Mouse (Mus musculus) ES-Bruce4 (cell line): ENCODE measurements at regions not wholly inside any gene's neighbourhood (a gene's known extent, or its start where the extent isn't known, plus 50 kb on each side); places are given as distances from the start of the nearest gene placed in this dataset.

ENCODE experiments used
- CTCF ChIP-seq: IDR thresholded peaks from one replicate; pipeline ENCODE4 v1.8.1; 2011; ENCODE audit warnings: low read depth, low read length
- EP300 ChIP-seq: IDR thresholded peaks from 2 replicates; pipeline ENCODE4 v1.6.1; 2011; ENCODE audit warnings: low read depth, low read length; ENCODE audit not compliant: insufficient read depth
- POLR2A ChIP-seq: IDR thresholded peaks from one replicate; pipeline ENCODE4 v1.8.1; 2011; ENCODE audit warnings: low read length; ENCODE audit not compliant: insufficient read depth

DNA sequence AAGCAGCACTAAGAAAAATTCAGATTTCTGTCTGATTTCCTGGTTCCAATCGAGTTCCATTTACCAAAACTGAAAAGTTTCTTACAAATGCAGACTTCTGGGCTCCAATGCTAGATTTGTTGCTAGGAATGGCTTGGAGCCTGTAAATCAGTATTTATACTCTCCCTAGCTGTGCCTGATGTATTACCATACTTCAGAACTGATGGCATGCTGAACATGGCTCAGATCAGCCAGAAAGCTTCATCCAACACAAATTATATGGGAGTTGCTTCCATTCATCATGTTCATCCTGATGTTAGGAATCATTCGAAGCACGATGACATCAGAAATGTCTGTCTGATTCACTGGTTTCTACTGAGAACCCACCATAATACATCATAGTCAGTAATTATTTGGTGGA lies 253.3 kb downstream of the Arl4a start:
- TF ChIP-seq CTCF, result no peak
- no peak for TF ChIP-seq POLR2A
- no peak for TF ChIP-seq EP300
